ENCODE assay signal across 8 mouse cellular contexts in genomic region chrX:8175504-8176385, GRCm38 (mm10). TPM values are rescaled to one million over a fixed set of nuclear protein-coding genes. Genes with fewer than 3 reads are reported as not detected.
DNase-seq lines count a peak whose midpoint lies in the region; ATAC-seq lines count a peak whose summit lies in the region.

TSS of gene Tbc1d25 (minus strand) at chrX:8176181.

- peak within 1 kb of the TSS; percentile 65 for H3K9ac ChIP-seq in hindbrain, embryonic 14.5 days

- H3K27me3 ChIP-seq in hindbrain, embryonic 14.5 days (ENCODE audit: control insufficient read depth, insufficient read depth, low read length), result no peaks in the 10 kb centered on the region

- 0 out of 2 replicates have a peak, but pooled peaks cover 6% of the 10 kb centered on the region for H3K4me1 ChIP-seq in hindbrain, embryonic 14.5 days (replicated peaks; ENCODE audit: control insufficient read depth, insufficient read depth, low read length)

- H3K27ac ChIP-seq in hindbrain, embryonic 14.5 days, result 0 out of 2 replicates have a peak within 1 kb of the TSS, but pooled peaks have one; percentile 9

- peak; percentile 95 for ATAC-seq in hindbrain, embryonic 14.5 days (ENCODE audit: low FRiP score)

- H3K36me3 ChIP-seq in hindbrain, embryonic 14.5 days (replicated peaks; ENCODE audit: control insufficient read depth, insufficient read depth), result no peaks in the 10 kb centered on the region; the same call in 1 of the 2 replicates

- WGBS in hindbrain, embryonic 14.5 days, result 16% methylated on average over 50 of the region's 56 CpGs

- H3K4me2 ChIP-seq in hindbrain, embryonic 14.5 days (replicated peaks), result peak within 1 kb of the TSS; percentile 54

- DNase-seq in R1 (ENCODE audit: low read depth, low spot score), result peak; percentile 93
- peak; percentile 83 to 92 for DNase-seq in cerebellum, postnatal 25 days
- DNase-seq in frontal cortex, postnatal 25 days (ENCODE audit: low spot score in 2 of 2), result peak; percentile 39 to 62
- DNase-seq in hindbrain, embryonic 14.5 days (ENCODE audit: low spot score), result peak; percentile 81
- peak; percentile 80 for DNase-seq in left cerebral cortex, adult 11 months (ENCODE audit: low spot score)
- peak; percentile 85 to 90 for DNase-seq in lung, postnatal 4 days
- DNase-seq in retina, postnatal 7 days (ENCODE audit: low read depth, low spot score), result peak; percentile 71
- DNase-seq in urinary bladder, adult 2 months (ENCODE audit: low spot score), result peak; percentile 52

- H3K9me3 ChIP-seq in hindbrain, embryonic 14.5 days (ENCODE audit: control insufficient read depth, low read length), result no peaks in the 10 kb centered on the region

- peak within 1 kb of the TSS; percentile 64 for H3K4me3 ChIP-seq in hindbrain, embryonic 14.5 days (replicated peaks; ENCODE audit: low read length)

RNA-seq across cellular contexts. Expression of gene Tbc1d25, which starts in this region (rescaled TPM):
- 22.3 and 24.5 TPM in 2 replicates for polyA plus RNA-seq in hindbrain, embryonic 14.5 days (2014; fragmentation: Nextera tagmentation; extraction: Ambion mirVana)
- 11.2 and 11.7 TPM in 2 replicates for polyA plus RNA-seq in urinary bladder, adult 2 months (2012; rRNA removed)

Comparison
In these comparisons a context has a peak if more than half of its experiments do, and no peak if none do; other contexts are left out.
1. Peak in every context shown above with its lines: DNase-seq, ATAC-seq, H3K4me3 ChIP-seq and H3K27ac ChIP-seq.